Mouse (Mus musculus) lung, adult 2 months (tissue): ENCODE measurements around the gene Arhgef2.

Experiments used
- CTCF ChIP-seq: fragments of 200-500 bp; IDR thresholded peaks from 2 replicates; pipeline ENCODE4 v1.5.1; 2011; ENCODE audit warnings: mild to moderate bottlenecking, low read length, control low read depth; ENCODE audit not compliant: insufficient read depth
- POLR2A ChIP-seq: fragments of 200-500 bp; IDR thresholded peaks from 2 replicates; pipeline ENCODE4 v1.6.1; 2011; ENCODE audit warnings: low read depth, mild to moderate bottlenecking, control low read depth, low read length, borderline replicate concordance; ENCODE audit errors: extremely low read depth

DNA sequence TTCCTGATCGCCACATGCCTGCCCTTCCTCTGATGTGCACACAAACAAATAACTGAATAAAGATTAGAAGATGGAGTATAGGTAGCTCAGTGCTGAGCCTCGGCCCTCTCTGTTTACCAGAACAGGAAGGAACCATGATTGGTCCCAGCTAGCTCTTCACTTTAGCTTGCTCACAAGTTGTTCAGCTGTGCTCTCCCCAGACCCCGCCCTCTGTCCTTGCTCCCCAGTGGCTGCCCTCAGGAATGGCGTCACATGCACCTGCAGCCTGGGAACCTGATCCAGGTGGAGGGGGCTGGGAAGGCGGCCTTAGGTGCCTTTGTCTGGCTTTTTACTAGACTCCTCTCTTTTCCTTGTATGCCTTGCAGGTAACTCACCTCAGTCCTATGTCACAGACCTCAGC, 9.4 kb downstream of the Arhgef2 start:
- TF ChIP-seq CTCF (no peak), POLR2A (no peak)
